Mouse (Mus musculus): Measurements from ENCODE around the gene Spag9. TPM values are rescaled to one million over a fixed set of nuclear protein-coding genes. Genes with fewer than 3 reads are reported as not detected.

Spag9 gene
- 62.3 and 62.4 TPM in 2 replicates for polyA plus RNA-seq (2012; ENCODE audit: insufficient read depth, insufficient read length, missing spikeins)

DNA sequence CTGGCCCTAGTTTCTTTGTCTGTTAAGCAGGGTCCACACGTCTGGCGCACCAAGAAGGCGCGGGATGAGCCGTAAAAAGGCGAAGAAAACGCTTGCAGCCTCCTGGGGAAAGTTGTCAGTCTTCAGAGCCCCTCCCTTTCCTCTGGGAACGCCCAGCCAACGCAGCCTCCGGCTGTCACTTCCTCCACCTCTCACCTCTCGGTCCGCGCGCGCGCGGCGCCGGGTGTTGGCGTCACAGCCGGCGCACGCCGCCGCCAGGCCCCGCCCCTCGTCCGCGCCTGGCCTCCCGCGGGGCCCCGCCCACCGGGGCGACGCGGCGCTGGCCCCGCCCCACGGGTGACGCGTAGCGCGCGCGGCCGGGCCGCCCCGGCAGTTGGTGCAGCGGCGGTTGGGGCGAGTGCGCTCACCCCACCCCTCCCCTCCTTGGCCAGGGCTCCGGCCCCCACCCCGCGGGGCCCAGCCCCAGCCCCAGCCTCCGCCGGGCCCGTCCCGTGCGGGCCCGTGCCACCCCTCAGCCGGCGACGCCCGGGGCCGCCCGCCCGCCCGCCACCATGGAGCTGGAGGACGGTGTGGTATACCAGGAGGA is at the start of gene Spag9:
TSS of gene Spag9 (plus strand) at position 372 of the 586 bp plus-strand sequence.
- Histone ChIP-seq H3K4me1 (ENCODE audit: control insufficient read depth, insufficient read depth, low read length) (peaks cover 27% of the 10 kb centered on the region), H3K27ac (ENCODE audit: insufficient read depth, low read depth, low read length) (peak within 1 kb of the TSS; percentile 93), H3K4me3 (ENCODE audit: insufficient read depth, low read length) (peak within 1 kb of the TSS; percentile 92)
- TF ChIP-seq CTCF (IDR thresholded peaks at IDR 0.05; ENCODE audit: low read depth, low read length) (no peak), POLR2A (IDR thresholded peaks at IDR 0.05; ENCODE audit: borderline replicate concordance, low read depth, low read length) (no peak)

DNA sequence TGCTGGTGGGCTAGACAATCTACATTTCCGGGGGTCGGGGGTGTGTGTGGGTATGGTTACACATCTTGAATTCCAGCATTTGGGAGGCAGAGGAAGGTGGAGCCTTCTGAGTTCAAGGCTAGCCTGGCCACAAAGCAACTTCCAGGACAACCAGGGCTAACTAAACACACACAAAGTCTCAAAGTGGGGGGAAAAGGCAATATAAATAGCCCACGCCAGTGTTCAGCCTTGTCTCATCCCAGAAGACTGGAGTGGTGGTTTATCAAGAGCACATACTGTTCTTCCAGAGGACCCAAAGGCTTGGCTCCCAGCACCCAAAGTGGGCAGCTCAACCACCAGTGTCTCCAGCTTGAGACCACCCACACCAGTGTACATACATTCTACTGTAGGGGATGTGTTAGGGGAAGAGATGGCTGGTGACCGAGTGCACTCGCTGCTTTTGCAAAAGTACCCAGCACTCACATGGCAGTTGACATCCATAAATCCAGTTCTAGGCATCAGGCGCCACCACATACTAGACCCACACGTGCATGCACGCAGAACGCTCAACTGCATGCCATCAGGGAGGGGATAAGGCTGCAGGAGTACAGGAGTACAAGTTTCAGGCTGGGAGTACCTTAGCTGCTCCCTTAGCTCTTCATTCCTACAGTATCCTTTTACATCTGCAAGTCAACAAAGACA is 46.9 kb upstream of the Spag9 start:
- Histone ChIP-seq H3K27ac (ENCODE audit: insufficient read depth, low read depth, low read length) (no peak overlapping the region), H3K4me1 (ENCODE audit: control insufficient read depth, insufficient read depth, low read length) (peaks cover 4% of the 10 kb centered on the region), H3K4me3 (ENCODE audit: insufficient read depth, low read length) (no peak overlapping the region)
- TF ChIP-seq POLR2A (IDR thresholded peaks at IDR 0.05; ENCODE audit: borderline replicate concordance, low read depth, low read length) (no peak), CTCF (IDR thresholded peaks at IDR 0.05; ENCODE audit: low read depth, low read length) (no peak)

GRCm38 (mm10) chr11:93950045-93950444 is 45.8 kb upstream of the Spag9 start:
- Histone ChIP-seq H3K4me3 (ENCODE audit: insufficient read depth, low read length) (no peak overlapping the region), H3K4me1 (ENCODE audit: control insufficient read depth, insufficient read depth, low read length) (peaks cover 7% of the 10 kb centered on the region), H3K27ac (ENCODE audit: insufficient read depth, low read depth, low read length) (no peak overlapping the region)
- no peak for TF ChIP-seq POLR2A (IDR thresholded peaks at IDR 0.05; ENCODE audit: borderline replicate concordance, low read depth, low read length)

GRCm38 (mm10) chr11:93952376-93952775 is 43.5 kb upstream of the Spag9 start:
- no peak overlapping the region for H3K27ac ChIP-seq (ENCODE audit: insufficient read depth, low read depth, low read length)
- no peak for TF ChIP-seq POLR2A (IDR thresholded peaks at IDR 0.05; ENCODE audit: borderline replicate concordance, low read depth, low read length)
- no peak for TF ChIP-seq CTCF (IDR thresholded peaks at IDR 0.05; ENCODE audit: low read depth, low read length)
- H3K4me1 ChIP-seq (ENCODE audit: control insufficient read depth, insufficient read depth, low read length) = peaks cover 16% of the 10 kb centered on the region
- no peak overlapping the region for H3K4me3 ChIP-seq (ENCODE audit: insufficient read depth, low read length)

DNA sequence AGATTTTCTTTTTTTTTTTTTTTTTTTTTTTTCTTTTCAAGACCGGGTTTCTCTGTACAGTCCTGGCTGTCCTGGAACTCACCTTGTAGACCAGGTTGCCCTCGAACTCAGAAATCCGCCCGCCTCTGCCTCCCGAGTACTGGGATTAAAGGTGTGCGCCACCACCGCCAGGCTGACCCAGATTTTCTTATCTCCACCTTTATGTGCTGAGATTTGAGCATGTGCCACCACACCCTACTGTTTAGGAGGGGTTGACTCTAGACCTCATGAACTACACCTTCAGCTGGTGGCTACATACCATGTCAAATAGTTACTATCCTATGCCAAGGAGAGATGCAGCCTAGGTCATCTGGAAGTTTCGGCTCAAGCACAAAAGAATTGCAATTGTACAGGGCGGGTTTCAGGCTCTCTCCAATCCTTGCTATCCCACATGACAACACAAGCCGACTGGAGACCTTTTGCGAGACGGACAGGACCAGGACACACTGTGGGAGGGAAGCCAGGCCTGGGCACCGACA is 41.1 kb upstream of the Spag9 start:
- Histone ChIP-seq H3K4me1 (ENCODE audit: control insufficient read depth, insufficient read depth, low read length) (peaks cover 16% of the 10 kb centered on the region), H3K27ac (ENCODE audit: insufficient read depth, low read depth, low read length) (peak overlapping the region; percentile 75), H3K4me3 (ENCODE audit: insufficient read depth, low read length) (peak overlapping the region; percentile 84)
- TF ChIP-seq CTCF (IDR thresholded peaks at IDR 0.05; ENCODE audit: low read depth, low read length) = no peak
- TF ChIP-seq POLR2A (IDR thresholded peaks at IDR 0.05; ENCODE audit: borderline replicate concordance, low read depth, low read length) = no peak

GRCm38 (mm10) chr11:93955256-93956150 is 40.4 kb upstream of the Spag9 start:
- TF ChIP-seq CTCF (IDR thresholded peaks at IDR 0.05; ENCODE audit: low read depth, low read length) (no peak), POLR2A (IDR thresholded peaks at IDR 0.05; ENCODE audit: borderline replicate concordance, low read depth, low read length) (no peak)
- Histone ChIP-seq H3K4me1 (ENCODE audit: control insufficient read depth, insufficient read depth, low read length) (peaks cover 16% of the 10 kb centered on the region), H3K27ac (ENCODE audit: insufficient read depth, low read depth, low read length) (peak overlapping the region; percentile 84), H3K4me3 (ENCODE audit: insufficient read depth, low read length) (peak overlapping the region; percentile 84)

- H3K4me1 ChIP-seq (ENCODE audit: control insufficient read depth, insufficient read depth, low read length) = peaks cover 16% of the 10 kb centered on the region
Observed at GRCm38 (mm10) chr11:93956159-93956558, 39.7 kb upstream of the Spag9 start, which contains the start of gene Nme2. Gene Nme2, minus strand, starts transcription at chr11:93956259.

GRCm38 (mm10) chr11:93957031-93957555 is 38.8 kb upstream of the Spag9 start:
- TF ChIP-seq POLR2A (IDR thresholded peaks at IDR 0.05; ENCODE audit: borderline replicate concordance, low read depth, low read length) (no peak), CTCF (IDR thresholded peaks at IDR 0.05; ENCODE audit: low read depth, low read length) (no peak)
- no peak overlapping the region for H3K27ac ChIP-seq (ENCODE audit: insufficient read depth, low read depth, low read length)
- H3K4me3 ChIP-seq (ENCODE audit: insufficient read depth, low read length) = no peak overlapping the region
- peaks cover 16% of the 10 kb centered on the region for H3K4me1 ChIP-seq (ENCODE audit: control insufficient read depth, insufficient read depth, low read length)

More at GRCm38 (mm10) chr11:93956159-93956558, 39.7 kb upstream of the Spag9 start, which contains the start of gene Nme2:
- Histone ChIP-seq H3K4me3 (ENCODE audit: insufficient read depth, low read length) (peak within 1 kb of the TSS; percentile 84), H3K27ac (ENCODE audit: insufficient read depth, low read depth, low read length) (peak within 1 kb of the TSS; percentile 84)
- TF ChIP-seq CTCF (IDR thresholded peaks at IDR 0.05; ENCODE audit: low read depth, low read length) (no peak), POLR2A (IDR thresholded peaks at IDR 0.05; ENCODE audit: borderline replicate concordance, low read depth, low read length) (no peak)

DNA sequence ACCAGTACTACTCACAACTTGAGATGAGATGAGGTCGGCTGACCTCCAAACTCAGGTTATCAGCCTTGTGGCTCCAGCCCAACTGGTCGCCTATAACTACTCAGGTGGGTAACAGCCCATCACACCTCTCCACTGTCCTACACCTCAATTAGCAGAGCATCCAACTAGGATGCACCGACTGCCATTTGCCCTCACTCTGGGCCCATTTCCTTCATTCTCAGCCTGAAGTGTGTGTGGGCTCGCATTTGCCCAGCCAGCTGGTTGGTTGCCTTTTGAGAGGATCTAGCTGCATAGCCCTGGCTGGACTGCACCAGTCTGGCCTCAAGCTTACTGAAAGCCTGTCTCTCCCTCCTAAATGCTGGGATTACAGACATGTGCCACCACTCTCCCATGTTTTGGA is 38.1 kb upstream of the Spag9 start:
- Histone ChIP-seq H3K4me3 (ENCODE audit: insufficient read depth, low read length) (no peak overlapping the region), H3K27ac (ENCODE audit: insufficient read depth, low read depth, low read length) (no peak overlapping the region), H3K4me1 (ENCODE audit: control insufficient read depth, insufficient read depth, low read length) (peaks cover 21% of the 10 kb centered on the region)
- no peak for TF ChIP-seq POLR2A (IDR thresholded peaks at IDR 0.05; ENCODE audit: borderline replicate concordance, low read depth, low read length)
- no peak for TF ChIP-seq CTCF (IDR thresholded peaks at IDR 0.05; ENCODE audit: low read depth, low read length)

All from bone marrow macrophage, adult 2 months (primary cell).